Mouse (Mus musculus) limb, embryonic 13.5 days (tissue): ENCODE results near the gene Sorbs1. TPM values are rescaled to one million over a fixed set of nuclear protein-coding genes. Genes with fewer than 3 reads are reported as not detected.

ENCODE experiments used
- ATAC-seq: fragments of 200-750 bp; cut with Nextera tagmentation; 2 replicates; pipeline ENCODE4 v1.8.0; 2017; ENCODE audit warnings: low read depth, moderate number of reproducible peaks, moderate TSS enrichment; ENCODE audit not compliant: low FRiP score
- H3K27ac ChIP-seq: fragments of 300-500 bp; sonication (generic); 2 replicates; pipeline ENCODE4 v1.5.1; 2015; ENCODE audit warnings: inconsistent platforms, mild to moderate bottlenecking, moderate library complexity
- H3K27me3 ChIP-seq: fragments of 300-500 bp; sonication (generic); 2 replicates; pipeline ENCODE4 v1.6.1; 2015; ENCODE audit warnings: mild to moderate bottlenecking, inconsistent platforms
- H3K36me3 ChIP-seq: fragments of 300-500 bp; sonication (generic); 2 replicates; pipeline ENCODE4 v1.6.1; 2015; ENCODE audit warnings: inconsistent platforms, mild to moderate bottlenecking, moderate library complexity
- H3K4me1 ChIP-seq: fragments of 300-500 bp; sonication (generic); 2 replicates; pipeline ENCODE4 v1.6.1; 2015; ENCODE audit warnings: inconsistent platforms
- H3K4me2 ChIP-seq: fragments of 300-500 bp; sonication (generic); replicated peaks from 2 replicates; pipeline ENCODE4 v1.6.1; 2015; ENCODE audit warnings: inconsistent platforms, mild to moderate bottlenecking, moderate library complexity
- H3K4me3 ChIP-seq: fragments of 300-500 bp; sonication (generic); 2 replicates; pipeline ENCODE4 v1.5.1; 2015; ENCODE audit warnings: moderate library complexity, mild to moderate bottlenecking, inconsistent platforms
- H3K9ac ChIP-seq: fragments of 300-500 bp; sonication (generic); 2 replicates; pipeline ENCODE4 v1.6.1; 2015; ENCODE audit warnings: mild to moderate bottlenecking, inconsistent platforms
- H3K9me3 ChIP-seq: fragments of 300-500 bp; sonication (generic); 2 replicates; pipeline ENCODE4 v1.6.1; 2016; ENCODE audit warnings: inconsistent platforms
- WGBS: fragments of 180-500 bp; shearing (Covaris S2); methylation state at CpG from one replicate; pipeline ENCODE4 v1.1.7; 2015; 5-methylcytosine and 5-hydroxymethylcytosine counted together
- polyA plus RNA-seq: library from polyadenylated mRNA; unstranded; fragments of >200 nt; fragmentation: Nextera tagmentation; extraction: Ambion mirVana; gene quantifications from 2 replicates; pipeline ENCODE4 v1.2.1, GENCODE M21; 2015

Sorbs1 gene
- polyA plus RNA-seq, 1 experiment from 2014 or later = 52.2 TPM

DNA sequence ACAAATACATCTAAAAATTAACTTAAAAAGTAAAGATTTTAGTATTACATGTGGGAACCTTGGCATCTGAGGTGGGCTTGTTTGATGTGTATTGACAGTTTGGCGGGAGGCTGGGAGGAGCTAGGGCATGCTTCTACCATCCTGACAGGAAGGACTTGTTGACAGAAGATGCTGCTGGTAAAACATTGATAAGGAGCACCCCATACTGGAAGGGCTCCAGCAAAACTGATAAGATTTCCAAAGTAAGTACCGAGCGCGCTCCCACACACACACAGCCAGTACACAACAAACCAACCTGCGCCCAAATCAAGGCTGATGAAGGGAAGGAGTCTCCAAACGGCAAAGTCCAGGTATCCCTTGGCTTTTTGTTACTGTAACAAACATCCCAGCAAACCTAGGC, 22.9 kb upstream of the Sorbs1 start:
- H3K4me1 ChIP-seq = no peaks in the 10 kb centered on the region
- H3K9ac ChIP-seq = no peak overlapping the region
- no peak overlapping the region for H3K4me3 ChIP-seq
- no peak for ATAC-seq
- H3K27me3 ChIP-seq = no peaks in the 10 kb centered on the region
- 88% methylated on average over 6 of the region's 6 CpGs for WGBS
- H3K27ac ChIP-seq = no peak overlapping the region
- H3K9me3 ChIP-seq = peaks cover 3% of the 10 kb centered on the region; the same call in 1 of the 2 replicates
- no peaks in the 10 kb centered on the region for H3K36me3 ChIP-seq
- no peak overlapping the region for H3K4me2 ChIP-seq

DNA sequence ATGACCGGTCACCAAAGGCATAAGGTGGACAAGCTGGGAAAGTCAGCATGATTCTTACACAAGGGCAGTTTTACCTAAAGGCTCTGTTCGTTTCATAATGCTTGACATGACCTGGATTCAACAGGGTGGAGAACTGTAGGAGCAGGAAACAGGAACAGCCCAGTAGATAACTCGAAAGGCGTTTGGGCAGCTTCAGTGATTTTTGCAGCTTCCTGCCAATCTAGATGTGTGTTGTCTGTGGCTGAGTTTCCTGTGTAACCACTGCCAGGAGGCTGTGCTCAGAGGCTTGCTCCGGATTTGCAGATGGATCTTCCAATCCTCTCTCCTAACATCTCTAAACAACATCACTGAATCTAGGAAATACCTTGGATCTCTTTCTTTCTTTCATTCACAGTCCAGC, 18.9 kb upstream of the Sorbs1 start:
- no peak overlapping the region for H3K27ac ChIP-seq
- H3K36me3 ChIP-seq = no peaks in the 10 kb centered on the region
- no peaks in the 10 kb centered on the region for H3K27me3 ChIP-seq
- no peak overlapping the region for H3K9ac ChIP-seq
- no peak for ATAC-seq
- no peaks in the 10 kb centered on the region for H3K4me1 ChIP-seq
- H3K4me3 ChIP-seq = no peak overlapping the region
- WGBS = 86% methylated on average over 5 of the region's 5 CpGs
- no peak overlapping the region for H3K4me2 ChIP-seq
- no peaks in the 10 kb centered on the region; the same call in 1 of the 2 replicates for H3K9me3 ChIP-seq

- H3K4me2 ChIP-seq = no peak overlapping the region
- WGBS = 82% methylated on average over 2 of the region's 2 CpGs
- H3K4me3 ChIP-seq = no peak overlapping the region
- no peaks in the 10 kb centered on the region; the same call in 1 of the 2 replicates for H3K9me3 ChIP-seq
- H3K27ac ChIP-seq = no peak overlapping the region
- H3K9ac ChIP-seq = no peak overlapping the region
- no peaks in the 10 kb centered on the region for H3K27me3 ChIP-seq
- ATAC-seq = no peak
- no peaks in the 10 kb centered on the region for H3K36me3 ChIP-seq
- no peaks in the 10 kb centered on the region for H3K4me1 ChIP-seq
These were observed 16.7 kb upstream of the Sorbs1 start for GRCm38 (mm10) chr19:40530323-40530722.

- H3K9ac ChIP-seq = no peak overlapping the region
- no peak for ATAC-seq
- H3K27ac ChIP-seq = no peak overlapping the region
- no peaks in the 10 kb centered on the region; the same call in 1 of the 2 replicates for H3K9me3 ChIP-seq
- H3K4me3 ChIP-seq = no peak overlapping the region
- H3K36me3 ChIP-seq = no peaks in the 10 kb centered on the region
- no peak overlapping the region for H3K4me2 ChIP-seq
- H3K27me3 ChIP-seq = no peaks in the 10 kb centered on the region
- no peaks in the 10 kb centered on the region for H3K4me1 ChIP-seq
These were observed 14.7 kb upstream of the Sorbs1 start for GRCm38 (mm10) chr19:40528254-40528653.

- H3K9me3 ChIP-seq = no peaks in the 10 kb centered on the region; the same call in 1 of the 2 replicates
- no peak overlapping the region for H3K9ac ChIP-seq
- no peak overlapping the region for H3K4me2 ChIP-seq
- 74% methylated on average over 9 of the region's 9 CpGs for WGBS
- no peaks in the 10 kb centered on the region for H3K27me3 ChIP-seq
- no peaks in the 10 kb centered on the region for H3K4me1 ChIP-seq
- ATAC-seq = no peak
- no peak overlapping the region for H3K4me3 ChIP-seq
- H3K36me3 ChIP-seq = no peaks in the 10 kb centered on the region
- no peak overlapping the region for H3K27ac ChIP-seq
These were observed 12.9 kb upstream of the Sorbs1 start for GRCm38 (mm10) chr19:40526367-40527014.

DNA sequence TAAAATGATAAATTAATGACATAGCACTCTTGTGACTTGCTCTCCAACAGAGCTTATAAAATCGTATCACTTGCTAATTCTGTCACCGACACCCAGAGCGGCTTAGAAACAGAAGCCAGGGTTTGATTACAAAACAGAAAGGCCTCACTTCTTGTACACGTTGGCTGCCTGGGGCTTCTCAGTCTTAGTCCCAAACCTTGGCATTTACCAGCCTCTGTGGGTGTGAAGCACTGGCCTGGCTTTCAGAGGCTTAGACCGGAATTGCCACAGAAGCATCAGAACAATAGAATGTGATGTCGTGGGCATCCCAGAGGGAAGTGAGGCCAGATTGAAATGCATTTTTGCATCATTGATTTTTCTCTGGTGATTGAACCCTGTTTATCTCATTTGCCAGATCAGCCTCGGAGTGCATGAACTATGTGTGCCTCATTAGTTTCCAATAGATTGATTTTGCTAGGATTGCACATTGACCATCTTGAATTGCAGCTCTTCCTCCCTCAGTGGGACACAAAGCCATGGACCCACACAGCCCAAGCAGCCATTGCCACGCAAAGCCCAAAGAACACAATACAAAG, 9.9 kb upstream of the Sorbs1 start:
- Histone ChIP-seq H3K9me3 (no peaks in the 10 kb centered on the region), H3K9ac (no peak overlapping the region), H3K4me2 (no peak overlapping the region), H3K4me1 (no peaks in the 10 kb centered on the region), H3K27me3 (no peaks in the 10 kb centered on the region), H3K4me3 (no peak overlapping the region), H3K36me3 (no peaks in the 10 kb centered on the region), H3K27ac (no peak overlapping the region)
- 73% methylated on average over 8 of the region's 8 CpGs for WGBS
- ATAC-seq = no peak

DNA sequence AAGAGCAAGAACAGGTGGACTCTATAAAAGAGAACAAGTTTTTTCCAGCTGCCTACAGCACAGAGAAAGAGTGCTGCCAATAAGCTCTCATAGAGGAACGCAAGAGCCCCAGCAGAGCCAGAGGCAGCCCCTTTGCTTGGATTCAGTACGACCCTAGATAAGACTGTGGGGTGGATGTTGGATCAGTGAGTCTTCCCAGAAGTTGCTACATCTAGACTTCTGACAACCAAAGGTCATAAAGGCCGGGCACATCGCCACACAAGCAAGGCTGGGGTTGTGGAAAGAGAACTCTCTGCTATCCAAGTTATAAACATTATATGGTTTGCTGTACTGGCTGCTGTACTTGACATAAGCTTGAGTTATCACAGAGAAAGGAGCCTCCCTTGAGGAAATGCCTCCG, 6.8 kb upstream of the Sorbs1 start:
- no peak overlapping the region for H3K27ac ChIP-seq
- no peaks in the 10 kb centered on the region for H3K4me1 ChIP-seq
- ATAC-seq = no peak
- H3K9me3 ChIP-seq = no peaks in the 10 kb centered on the region
- no peak overlapping the region for H3K9ac ChIP-seq
- H3K36me3 ChIP-seq = no peaks in the 10 kb centered on the region
- no peak overlapping the region for H3K4me3 ChIP-seq
- 80% methylated on average over 5 of the region's 5 CpGs for WGBS
- H3K27me3 ChIP-seq = no peaks in the 10 kb centered on the region
- no peak overlapping the region for H3K4me2 ChIP-seq

GRCm38 (mm10) chr19:40518706-40519105, 5.1 kb upstream of the Sorbs1 start:
- H3K36me3 ChIP-seq = no peaks in the 10 kb centered on the region
- H3K9ac ChIP-seq = no peak overlapping the region
- WGBS = 67% methylated on average over 1 of the region's 1 CpGs
- no peaks in the 10 kb centered on the region for H3K27me3 ChIP-seq
- H3K4me2 ChIP-seq = no peak overlapping the region
- ATAC-seq = no peak
- H3K27ac ChIP-seq = no peak overlapping the region
- no peak overlapping the region for H3K4me3 ChIP-seq
- H3K4me1 ChIP-seq = no peaks in the 10 kb centered on the region
- H3K9me3 ChIP-seq = no peaks in the 10 kb centered on the region

DNA sequence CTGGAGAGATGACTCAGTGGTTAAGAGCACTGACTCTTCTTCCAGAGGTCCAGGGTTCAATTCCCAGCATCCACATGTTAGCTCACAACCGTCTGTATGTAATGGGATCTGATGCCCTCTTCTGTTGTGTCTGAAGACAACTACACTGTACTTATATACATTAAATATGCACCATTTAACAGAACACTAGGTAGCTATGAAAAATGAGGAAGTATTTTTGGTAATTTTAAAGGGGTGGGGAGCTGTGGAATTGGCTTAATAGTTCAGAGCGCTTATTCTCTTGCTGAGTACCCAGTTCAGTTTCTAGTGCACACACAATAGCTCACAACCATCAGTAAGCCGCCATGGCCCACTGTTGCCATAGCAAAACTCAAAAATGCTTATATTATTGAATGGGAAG, 2.0 kb upstream of the Sorbs1 start:
- Histone ChIP-seq H3K27me3 (no peaks in the 10 kb centered on the region), H3K36me3 (no peaks in the 10 kb centered on the region), H3K9me3 (no peaks in the 10 kb centered on the region), H3K9ac (no peak overlapping the region), H3K4me3 (no peak overlapping the region), H3K4me1 (peaks cover 17% of the 10 kb centered on the region), H3K4me2 (no peak overlapping the region), H3K27ac (no peak overlapping the region)
- no peak for ATAC-seq
- 92% methylated on average over 3 of the region's 3 CpGs for WGBS

DNA sequence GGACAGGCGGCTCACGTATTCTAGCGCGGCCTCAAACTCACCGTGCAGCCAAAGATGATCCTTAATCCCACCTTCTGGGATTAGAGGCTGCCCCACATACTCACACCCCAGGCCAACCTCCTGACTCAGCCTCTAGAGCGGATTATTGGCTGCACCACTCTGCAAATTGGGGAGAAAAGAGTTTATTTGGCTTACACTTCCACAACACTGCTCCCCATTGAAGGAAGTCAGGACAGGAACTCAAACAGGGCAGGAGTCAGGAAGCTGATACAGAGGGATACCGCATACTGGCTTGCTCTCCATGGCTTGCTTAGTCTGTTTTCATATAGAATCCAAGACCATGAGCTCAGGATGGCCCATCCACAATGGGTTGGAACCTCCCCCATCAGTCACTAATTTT, 797 bp upstream of the Sorbs1 start:
- H3K27me3 ChIP-seq = no peaks in the 10 kb centered on the region
- H3K4me3 ChIP-seq = no peak overlapping the region
- H3K27ac ChIP-seq = no peak overlapping the region
- no peak overlapping the region for H3K9ac ChIP-seq
- H3K36me3 ChIP-seq = no peaks in the 10 kb centered on the region
- no peak for ATAC-seq
- H3K9me3 ChIP-seq = no peaks in the 10 kb centered on the region
- 80% methylated on average over 7 of the region's 7 CpGs for WGBS
- H3K4me1 ChIP-seq = peaks cover 25% of the 10 kb centered on the region
- no peak overlapping the region for H3K4me2 ChIP-seq

DNA sequence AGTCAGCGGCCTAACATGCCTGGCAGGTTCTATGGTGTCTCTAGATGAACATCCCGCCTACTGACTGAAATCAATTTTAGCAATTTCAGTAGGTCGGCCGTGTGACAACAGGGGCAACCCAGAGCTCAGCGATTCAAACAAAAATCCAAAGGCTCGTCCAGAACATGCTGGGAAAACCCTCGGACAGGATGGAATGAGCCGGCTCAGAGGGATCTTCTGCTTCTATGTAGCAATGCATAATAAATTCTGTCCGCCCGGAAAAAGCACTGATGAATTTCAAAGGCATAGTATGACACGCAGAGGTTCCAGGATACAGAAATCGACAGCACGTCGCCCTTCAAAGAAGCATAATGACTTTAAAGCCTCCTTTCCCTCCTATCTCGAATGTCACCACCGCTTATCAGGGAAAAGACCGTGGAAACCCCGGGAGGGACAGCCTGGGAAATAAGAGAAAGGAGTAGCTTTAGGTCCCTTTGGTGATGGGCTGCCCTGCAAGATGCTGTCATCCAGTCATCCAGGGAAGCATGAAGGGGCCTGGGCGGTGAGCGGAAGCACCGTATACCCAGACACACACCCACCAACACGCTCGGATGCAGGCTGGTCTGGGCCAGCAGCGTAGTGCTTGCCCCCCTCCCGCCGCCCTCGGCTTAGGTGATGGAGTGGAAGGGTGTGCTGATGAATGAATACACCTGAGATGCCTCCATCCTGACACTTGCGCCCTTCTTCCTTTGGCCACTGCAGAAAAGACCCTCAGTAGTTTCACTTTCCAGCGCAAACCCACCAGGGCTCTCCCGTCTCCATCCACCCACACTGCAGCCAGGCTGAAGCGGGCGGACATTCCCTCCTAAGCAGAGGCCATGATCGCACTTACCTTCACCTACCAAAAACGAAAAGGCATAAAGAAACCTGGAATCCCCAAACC, 818 bp downstream of the Sorbs1 start:
- Histone ChIP-seq H3K36me3 (no peaks in the 10 kb centered on the region), H3K9ac (peak overlapping the region; percentile 82), H3K4me2 (peak overlapping the region; percentile 91), H3K27ac (peak overlapping the region; percentile 87), H3K9me3 (no peaks in the 10 kb centered on the region), H3K4me3 (peak overlapping the region; percentile 82), H3K4me1 (peaks cover 30% of the 10 kb centered on the region), H3K27me3 (no peaks in the 10 kb centered on the region)
- 1% methylated on average over 34 of the region's 34 CpGs for WGBS
- ATAC-seq = peak; percentile 39

DNA sequence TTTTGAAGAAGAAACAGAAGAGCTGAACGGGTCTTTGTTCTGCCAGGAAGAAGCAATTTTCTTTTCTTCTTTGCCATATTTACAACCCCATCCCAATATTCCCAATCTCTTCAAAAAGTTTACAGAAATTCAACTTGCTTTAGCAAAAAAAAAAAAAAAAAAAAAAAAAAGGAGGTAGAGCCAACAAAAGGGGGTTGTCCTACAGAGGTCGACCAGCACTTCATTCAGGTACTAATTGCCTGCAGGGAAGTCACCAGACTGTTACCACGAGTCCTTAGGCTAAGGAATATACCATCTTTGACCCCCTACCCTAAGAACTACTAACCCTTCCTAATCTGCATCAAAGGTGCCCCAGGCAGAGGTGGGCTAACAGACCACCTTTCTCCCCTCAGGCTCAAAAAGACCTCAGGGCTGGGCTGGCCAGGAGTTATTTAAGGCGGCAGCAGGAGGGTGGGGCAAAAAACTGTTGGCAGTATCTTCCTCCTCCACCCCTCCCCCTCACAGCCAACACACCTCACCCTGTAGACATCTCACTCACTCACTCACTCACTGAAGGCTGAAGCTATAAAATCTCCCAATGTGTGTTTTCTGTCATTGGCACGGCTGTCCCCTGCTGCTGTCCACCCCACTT, 1.8 kb downstream of the Sorbs1 start:
- Histone ChIP-seq H3K27ac (no peak overlapping the region), H3K36me3 (no peaks in the 10 kb centered on the region), H3K27me3 (no peaks in the 10 kb centered on the region), H3K9ac (peak overlapping the region; percentile 82), H3K4me2 (peak overlapping the region; percentile 91), H3K4me3 (peak overlapping the region; percentile 82), H3K9me3 (no peaks in the 10 kb centered on the region), H3K4me1 (peaks cover 30% of the 10 kb centered on the region)
- 19% methylated on average over 5 of the region's 5 CpGs for WGBS
- ATAC-seq = no peak
